In the genomic region with DNA sequence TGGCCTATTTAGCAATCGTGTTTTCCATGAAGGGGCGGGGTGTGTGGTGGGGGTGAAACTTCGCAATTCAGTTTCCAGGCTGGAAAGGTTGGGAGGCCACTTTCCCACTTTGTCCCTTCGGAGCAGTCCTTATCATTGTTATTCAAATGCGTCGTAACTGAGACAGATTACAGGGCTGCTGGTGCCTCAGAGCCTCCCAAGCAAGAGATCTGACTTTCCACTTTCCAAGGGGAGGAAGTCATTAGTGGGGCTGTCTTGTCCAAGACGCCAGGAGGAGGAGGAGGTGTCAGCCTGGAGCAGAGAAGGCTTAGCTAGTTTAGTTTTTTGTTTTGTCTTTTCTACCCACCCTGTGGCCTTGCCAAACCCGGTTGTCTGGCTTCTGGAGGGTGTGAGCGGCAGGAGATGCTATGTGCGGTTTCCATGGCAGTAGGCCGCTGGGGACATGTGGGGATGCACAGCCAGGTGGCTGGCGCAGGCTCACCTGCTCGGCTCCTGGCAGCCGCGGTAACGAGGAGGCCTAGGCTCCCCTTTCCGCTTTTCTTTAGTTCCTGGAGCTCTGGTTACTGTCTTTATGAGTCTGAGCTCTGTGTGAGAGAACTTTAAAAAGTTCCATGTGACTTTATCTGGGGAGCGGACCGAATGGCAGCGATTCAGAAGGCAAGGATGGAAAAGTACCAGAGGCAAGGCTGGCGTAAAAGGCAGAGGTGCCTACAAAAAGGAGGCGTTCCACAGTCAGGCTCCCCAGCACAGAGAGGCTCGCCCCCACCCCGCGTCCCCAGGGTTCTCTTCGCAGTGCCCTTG, we compare ENCODE assay signal across 8 mouse cellular contexts. TPM values are rescaled to one million over a fixed set of nuclear protein-coding genes. Genes with fewer than 3 reads are reported as not detected.
DNase-seq lines count a peak whose midpoint lies in the region; ATAC-seq and TF ChIP-seq lines count a peak whose summit lies in the region.

No protein-coding gene starts in this region.

- intact Hi-C loops in gastrocnemius, adult 2 months (cut with DNase I) = no loop called here
- intact Hi-C loops in gastrocnemius, postnatal 36 days (cut with DNase I) = no loop called here

- 0 out of 2 replicates have a peak, but pooled peaks cover 2% of the 10 kb centered on the region for H3K27me3 ChIP-seq in heart, embryonic 12.5 days (replicated peaks)
- H3K27me3 ChIP-seq in kidney, embryonic 14.5 days (ENCODE audit: control insufficient read depth, insufficient read depth, low read length) = no peaks in the 10 kb centered on the region; the same call in 1 of the 2 replicates
- 0 out of 2 replicates have a peak, but pooled peaks cover 2% of the 10 kb centered on the region for H3K27me3 ChIP-seq in midbrain, embryonic 11.5 days (ENCODE audit: control insufficient read depth, insufficient read depth, low read length)

- peak overlapping the region; percentile 60 for H3K4me3 ChIP-seq in gastrocnemius, adult 2 months
- peak overlapping the region; percentile 25; the same call in 1 of the 2 replicates for H3K4me3 ChIP-seq in brown adipose tissue, adult 24 weeks (ENCODE audit: insufficient read depth, low read depth, low read length)
- H3K4me3 ChIP-seq in heart, embryonic 12.5 days = peak overlapping the region; percentile 17
- H3K4me3 ChIP-seq in kidney, embryonic 14.5 days (ENCODE audit: low read length) = no peak overlapping the region; the same call in 1 of the 2 replicates
- peak overlapping the region; percentile 5; the same call in 1 of the 2 replicates for H3K4me3 ChIP-seq in midbrain, embryonic 11.5 days (ENCODE audit: low read depth, low read length)

- ATAC-seq in heart, embryonic 12.5 days (ENCODE audit: insufficient number of reproducible peaks, low FRiP score) = 0 out of 2 replicates have a peak, but pooled peaks have one; percentile 36
- ATAC-seq in kidney, embryonic 14.5 days (ENCODE audit: low FRiP score, low TSS enrichment) = 0 out of 2 replicates have a peak, but pooled peaks have one; percentile 43
- peak; percentile 78 for ATAC-seq in midbrain, embryonic 11.5 days (ENCODE audit: low FRiP score)
- no peak for ATAC-seq in erythroblast, adult 5-6 weeks (replicated peaks; ENCODE audit: low FRiP score, poor library complexity, severe bottlenecking)

- DNase-seq in gastrocnemius, adult 2 months = peak; percentile 41
- no peak for DNase-seq in gastrocnemius, postnatal 36 days
- peak; percentile 93 for DNase-seq in midbrain, embryonic 11.5 days (ENCODE audit: low spot score, missing footprints)
- DNase-seq in thymus, postnatal 10 days (ENCODE audit: low spot score in 2 of 2) = no peak

- no peaks in the 10 kb centered on the region for H3K9me3 ChIP-seq in heart, embryonic 12.5 days (replicated peaks)
- H3K9me3 ChIP-seq in kidney, embryonic 14.5 days (ENCODE audit: control insufficient read depth, low read length) = no peaks in the 10 kb centered on the region
- H3K9me3 ChIP-seq in midbrain, embryonic 11.5 days (ENCODE audit: control insufficient read depth, low read length) = no peaks in the 10 kb centered on the region

- H3K4me2 ChIP-seq in heart, embryonic 12.5 days = peak overlapping the region; percentile 59
- peak overlapping the region; percentile 24 for H3K4me2 ChIP-seq in kidney, embryonic 14.5 days (replicated peaks; ENCODE audit: low read depth, low read length)
- H3K4me2 ChIP-seq in midbrain, embryonic 11.5 days = peak overlapping the region; percentile 41

- no peak for TF ChIP-seq CTCF in gastrocnemius, adult 2 months (IDR thresholded peaks at IDR 0.05)

- no peaks in the 10 kb centered on the region; the same call in 1 of the 2 replicates for H3K4me1 ChIP-seq in brown adipose tissue, adult 24 weeks (ENCODE audit: control insufficient read depth, insufficient read depth, insufficient read length, low read length)
- peaks cover 14% of the 10 kb centered on the region for H3K4me1 ChIP-seq in heart, embryonic 12.5 days (replicated peaks)
- peaks cover 8% of the 10 kb centered on the region; the same call in 1 of the 2 replicates for H3K4me1 ChIP-seq in kidney, embryonic 14.5 days (ENCODE audit: control insufficient read depth, insufficient read depth, low read length)
- H3K4me1 ChIP-seq in midbrain, embryonic 11.5 days (ENCODE audit: control insufficient read depth, insufficient read depth, low read length) = peaks cover 14% of the 10 kb centered on the region

- peak overlapping the region; percentile 12; the same call in 1 of the 2 replicates for H3K9ac ChIP-seq in heart, embryonic 12.5 days
- no peak overlapping the region for H3K9ac ChIP-seq in kidney, embryonic 14.5 days (ENCODE audit: low read depth, low read length)
- peak overlapping the region; percentile 17; the same call in 1 of the 2 replicates for H3K9ac ChIP-seq in midbrain, embryonic 11.5 days (ENCODE audit: low read length)

- no peaks in the 10 kb centered on the region for H3K36me3 ChIP-seq in heart, embryonic 12.5 days
- H3K36me3 ChIP-seq in kidney, embryonic 14.5 days (ENCODE audit: control insufficient read depth, insufficient read depth, low read length) = no peaks in the 10 kb centered on the region
- H3K36me3 ChIP-seq in midbrain, embryonic 11.5 days (ENCODE audit: control insufficient read depth, insufficient read depth, low read length) = no peaks in the 10 kb centered on the region

- 7% methylated on average over 26 of the region's 26 CpGs for WGBS in heart, embryonic 12.5 days
- whole genome bisulfite sequencing in kidney, embryonic 14.5 days = 5% methylated on average over 26 of the region's 26 CpGs
- 4% methylated on average over 26 of the region's 26 CpGs for WGBS in midbrain, embryonic 11.5 days

- peak overlapping the region; percentile 61 for H3K27ac ChIP-seq in gastrocnemius, adult 2 months
- no peak overlapping the region for H3K27ac ChIP-seq in brown adipose tissue, adult 24 weeks (replicated peaks; ENCODE audit: low read depth, low read length)
- H3K27ac ChIP-seq in heart, embryonic 12.5 days (ENCODE audit: poor library complexity, severe bottlenecking) = no peak overlapping the region
- H3K27ac ChIP-seq in kidney, embryonic 14.5 days (ENCODE audit: low read depth, low read length) = no peak overlapping the region
- H3K27ac ChIP-seq in midbrain, embryonic 11.5 days (ENCODE audit: low read depth, low read length) = no peak overlapping the region; the same call in 1 of the 2 replicates

RNA-seq across cellular contexts. Expression of a gene that starts 26.4 kb away (rescaled TPM):
- 10 to 100 TPM; 24.3 to 27.0 TPM for total RNA-seq in gastrocnemius, adult 2 months (2021)
- 10 to 100 TPM; 19.5 to 21.6 TPM for total RNA-seq in gastrocnemius, postnatal 36 days (2021)
- polyA plus RNA-seq in brown adipose tissue, adult 24 weeks (2012; ENCODE audit: insufficient read depth, insufficient read length, missing spikeins) = 17.2 and 19.5 TPM in 2 replicates
- polyA plus RNA-seq in heart, embryonic 12.5 days (2016; fragmentation: Nextera tagmentation; extraction: Ambion mirVana) = 19.6 and 21.8 TPM in 2 replicates
- 20.8 and 29.3 TPM in 2 replicates for polyA plus RNA-seq in kidney, embryonic 14.5 days (2014; fragmentation: Nextera tagmentation; extraction: Ambion mirVana)
- 24.7 and 27.3 TPM in 2 replicates for polyA plus RNA-seq in midbrain, embryonic 11.5 days (2014; fragmentation: Nextera tagmentation; extraction: Ambion mirVana)
- 7.3 and 8.6 TPM in 2 replicates for total RNA-seq in erythroblast, adult 5-6 weeks (2015; ENCODE audit: low replicate concordance)
- total RNA-seq in erythroblast, adult 5-6 weeks (2017; ENCODE audit: low replicate concordance) = 7.6 and 7.7 TPM in 2 replicates

Comparison
In these comparisons a context has a peak if more than half of its experiments do, and no peak if none do; other contexts are left out.
1. DNase-seq: peak in gastrocnemius, adult 2 months (single experiment) and midbrain, embryonic 11.5 days (single experiment); none in gastrocnemius, postnatal 36 days (0 of 2) and thymus, postnatal 10 days (0 of 2).
2. Peak in every context shown above with its lines, with median percentiles within 50 percentile points of each other: H3K4me2 ChIP-seq.